Mouse (Mus musculus) forebrain, embryonic 12.5 days (tissue): ENCODE measurements around the gene Rsbn1l. TPM values are rescaled to one million over a fixed set of nuclear protein-coding genes. Genes with fewer than 3 reads are reported as not detected.

Source experiments
- ATAC-seq: fragments of 200-750 bp; cut with Nextera tagmentation; 2 replicates; pipeline ENCODE4 v1.8.0; 2017; ENCODE audit warnings: moderate TSS enrichment; ENCODE audit not compliant: low FRiP score
- H3K27ac ChIP-seq: fragments of 300-500 bp; sonication (generic); 2 replicates; pipeline ENCODE4 v1.5.1; 2016; ENCODE audit warnings: mild to moderate bottlenecking
- H3K27me3 ChIP-seq: fragments of 300-500 bp; sonication (generic); 2 replicates; pipeline ENCODE4 v1.6.1; 2016; ENCODE audit warnings: mild to moderate bottlenecking
- H3K36me3 ChIP-seq: fragments of 300-500 bp; sonication (generic); replicated peaks from 2 replicates; pipeline ENCODE4 v1.6.1; 2016; ENCODE audit warnings: mild to moderate bottlenecking
- H3K4me1 ChIP-seq: fragments of 300-500 bp; sonication (generic); 2 replicates; pipeline ENCODE4 v1.6.1; 2016
- H3K4me2 ChIP-seq: fragments of 300-500 bp; sonication (generic); 2 replicates; pipeline ENCODE4 v1.6.1; 2016; ENCODE audit warnings: mild to moderate bottlenecking, moderate library complexity
- H3K4me3 ChIP-seq: fragments of 300-500 bp; sonication (generic); replicated peaks from 2 replicates; pipeline ENCODE4 v1.5.1; 2016; ENCODE audit warnings: mild to moderate bottlenecking
- H3K9ac ChIP-seq: fragments of 300-500 bp; sonication (generic); 2 replicates; pipeline ENCODE4 v1.6.1; 2016; ENCODE audit warnings: mild to moderate bottlenecking
- H3K9me3 ChIP-seq: fragments of 300-500 bp; sonication (generic); 2 replicates; pipeline ENCODE4 v1.6.1; 2016
- WGBS: fragments of 180-500 bp; shearing (Covaris S2); methylation state at CpG from one replicate; pipeline ENCODE4 v1.1.7; 2016; 5-methylcytosine and 5-hydroxymethylcytosine counted together
- polyA plus RNA-seq: library from polyadenylated mRNA; unstranded; fragments of >200 nt; fragmentation: Nextera tagmentation; extraction: Ambion mirVana; gene quantifications from 2 replicates; pipeline ENCODE4 v1.2.1, GENCODE M21; 2016

The Rsbn1l gene
- polyA plus RNA-seq = 6.5 and 7.3 TPM in 2 replicates

DNA sequence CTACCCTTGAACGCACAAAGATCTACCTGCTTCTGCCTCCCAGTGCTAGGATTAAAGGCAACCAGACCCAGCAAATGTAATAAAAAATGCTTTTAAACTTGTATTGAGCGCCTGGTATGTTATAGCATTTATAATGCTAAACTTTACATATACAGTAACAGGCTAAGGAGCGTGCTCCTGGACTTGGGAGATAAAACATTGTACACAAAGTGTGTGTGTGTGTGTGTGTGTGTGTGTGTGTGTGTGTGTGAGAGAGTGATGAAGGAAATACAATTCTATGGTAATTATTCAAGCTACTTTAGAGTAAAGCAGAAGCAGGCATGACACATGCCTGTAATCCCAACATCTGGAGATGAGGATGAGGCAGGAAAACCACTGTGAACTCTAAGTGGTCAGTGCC lies at the start of gene Rsbn1l:
Gene Rsbn1l, minus strand, starts transcription at position 101 of the 400 bp plus-strand sequence.
- no peak for ATAC-seq
- Histone ChIP-seq H3K9me3 (0 out of 2 replicates have a peak, but pooled peaks cover 3% of the 10 kb centered on the region), H3K27me3 (no peaks in the 10 kb centered on the region), H3K27ac (no peak within 1 kb of the TSS), H3K4me3 (no peak within 1 kb of the TSS), H3K9ac (no peak within 1 kb of the TSS), H3K4me1 (0 out of 2 replicates have a peak, but pooled peaks cover 5% of the 10 kb centered on the region), H3K4me2 (no peak within 1 kb of the TSS), H3K36me3 (peaks cover 4% of the 10 kb centered on the region)
- 96% methylated on average over 3 of the region's 3 CpGs for WGBS

DNA sequence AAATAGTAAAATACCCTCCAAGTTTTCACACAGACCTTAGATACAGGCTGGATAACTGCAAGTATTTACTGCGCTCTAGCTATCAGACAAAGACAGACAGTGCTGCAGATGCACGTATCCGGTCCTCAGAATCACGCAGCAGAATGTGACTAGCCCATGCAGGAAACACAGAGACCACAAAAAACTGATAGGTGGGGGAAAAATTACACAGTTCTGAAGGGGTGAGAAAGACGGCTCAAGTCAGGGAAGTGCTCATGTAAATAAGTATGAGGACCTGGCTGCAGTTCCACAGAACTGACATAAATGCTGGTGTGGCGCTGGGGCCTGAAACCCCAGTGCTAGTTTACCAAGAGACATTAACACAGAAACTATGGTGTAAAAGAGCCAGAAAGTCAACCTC lies 46.5 kb upstream of the Rsbn1l start:
- 0 out of 2 replicates have a peak, but pooled peaks cover 7% of the 10 kb centered on the region for H3K9me3 ChIP-seq
- 94% methylated on average over 6 of the region's 6 CpGs for WGBS
- H3K36me3 ChIP-seq = peaks cover 66% of the 10 kb centered on the region
- ATAC-seq = no peak
- no peaks in the 10 kb centered on the region for H3K4me1 ChIP-seq
- H3K27me3 ChIP-seq = no peaks in the 10 kb centered on the region
- H3K27ac ChIP-seq = no peak overlapping the region
- H3K4me3 ChIP-seq = no peak overlapping the region
- H3K9ac ChIP-seq = no peak overlapping the region
- no peak overlapping the region for H3K4me2 ChIP-seq

DNA sequence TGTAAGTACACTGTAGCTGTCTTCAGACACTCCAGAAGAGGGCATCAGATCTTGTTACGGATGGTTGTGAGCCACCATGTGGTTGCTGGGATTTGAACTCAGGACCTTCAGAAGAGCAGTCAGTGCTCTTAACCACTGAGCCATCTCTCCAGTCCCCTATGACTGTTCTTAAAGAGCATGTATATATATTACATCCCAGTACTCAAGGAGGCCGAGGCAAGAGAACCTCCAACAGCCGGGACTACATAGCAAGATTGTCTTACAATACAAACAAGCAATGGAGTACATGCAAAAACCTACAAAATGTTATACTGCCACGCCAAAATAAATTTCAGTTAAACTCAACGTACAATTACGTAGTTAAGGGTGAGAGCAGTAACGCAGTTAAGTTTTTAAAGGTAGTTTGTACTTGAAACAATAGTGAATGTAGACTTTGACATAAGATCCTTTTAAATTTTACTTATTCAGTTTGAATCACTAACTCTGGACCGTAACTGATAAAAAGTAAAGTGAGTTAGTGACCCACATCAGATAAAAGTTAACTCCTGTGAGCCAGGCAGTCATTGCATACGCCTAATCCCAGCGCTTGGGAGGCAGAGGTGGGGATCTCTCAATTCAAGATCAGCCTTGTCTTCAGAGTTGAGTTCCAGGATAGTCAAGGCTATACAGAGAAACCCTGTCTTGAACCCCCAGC lies 45.6 kb upstream of the Rsbn1l start:
- ATAC-seq = no peak
- Histone ChIP-seq H3K4me1 (no peaks in the 10 kb centered on the region), H3K36me3 (peaks cover 75% of the 10 kb centered on the region), H3K27me3 (no peaks in the 10 kb centered on the region), H3K27ac (no peak overlapping the region), H3K9me3 (0 out of 2 replicates have a peak, but pooled peaks cover 7% of the 10 kb centered on the region), H3K9ac (no peak overlapping the region), H3K4me2 (no peak overlapping the region), H3K4me3 (no peak overlapping the region)
- 97% methylated on average over 10 of the region's 10 CpGs for WGBS

DNA sequence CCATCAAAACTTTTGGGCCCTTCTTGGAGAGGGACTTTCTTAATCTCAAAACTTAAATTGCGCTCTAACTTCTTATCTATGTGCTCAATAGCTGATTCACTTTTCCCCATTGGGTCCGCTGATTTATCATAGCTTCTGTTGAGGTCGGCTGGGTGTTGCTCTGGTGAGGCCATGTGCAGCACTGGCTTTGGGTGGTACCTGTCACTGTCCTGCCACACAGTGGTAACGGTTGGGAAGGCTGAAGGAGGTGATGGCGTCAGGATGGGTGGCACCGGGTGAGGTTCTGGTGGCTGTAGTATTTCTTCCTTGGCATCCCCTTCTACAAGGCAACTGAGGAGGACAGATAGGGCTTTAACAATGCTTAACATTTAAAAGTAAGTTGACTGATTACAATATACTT lies 42.2 kb upstream of the Rsbn1l start:
- peaks cover 91% of the 10 kb centered on the region for H3K36me3 ChIP-seq
- WGBS = 96% methylated on average over 6 of the region's 6 CpGs
- no peaks in the 10 kb centered on the region for H3K4me1 ChIP-seq
- ATAC-seq = no peak
- H3K4me3 ChIP-seq = no peak overlapping the region
- H3K27me3 ChIP-seq = no peaks in the 10 kb centered on the region
- H3K4me2 ChIP-seq = no peak overlapping the region
- 0 out of 2 replicates have a peak, but pooled peaks cover 7% of the 10 kb centered on the region for H3K9me3 ChIP-seq
- no peak overlapping the region for H3K27ac ChIP-seq
- H3K9ac ChIP-seq = no peak overlapping the region

- WGBS = 90% methylated on average over 6 of the region's 6 CpGs
- no peaks in the 10 kb centered on the region for H3K27me3 ChIP-seq
- H3K4me1 ChIP-seq = no peaks in the 10 kb centered on the region
- H3K36me3 ChIP-seq = peaks cover 85% of the 10 kb centered on the region
- ATAC-seq = no peak
- H3K27ac ChIP-seq = no peak overlapping the region
- H3K9ac ChIP-seq = no peak overlapping the region
- no peak overlapping the region for H3K4me2 ChIP-seq
- no peak overlapping the region for H3K4me3 ChIP-seq
- 0 out of 2 replicates have a peak, but pooled peaks cover 7% of the 10 kb centered on the region for H3K9me3 ChIP-seq
Observed at GRCm38 (mm10) chr5:20997555-20997954, 41.4 kb upstream of the Rsbn1l start.

- ATAC-seq = no peak
- 95% methylated on average over 8 of the region's 8 CpGs for WGBS
Observed at GRCm38 (mm10) chr5:20990062-20990809, 34.0 kb upstream of the Rsbn1l start.

DNA sequence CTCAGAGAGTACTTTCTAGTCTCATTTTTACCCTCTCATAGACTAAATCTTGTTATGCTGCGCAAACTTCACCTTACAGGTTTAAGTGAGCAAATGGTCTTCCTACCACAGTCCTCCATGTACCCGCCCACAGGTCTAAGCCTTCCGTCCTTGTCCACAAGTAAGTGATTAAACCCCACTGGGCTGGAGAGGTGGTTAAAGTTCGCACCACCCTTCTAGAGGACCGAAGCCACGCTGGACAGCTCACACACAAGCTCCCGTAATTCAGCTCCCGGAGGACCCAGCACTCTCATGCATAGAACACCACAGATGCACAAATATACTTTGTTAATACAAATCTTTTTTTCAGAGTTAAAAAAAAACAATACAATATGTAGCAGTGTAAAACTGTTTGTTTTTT lies 30.1 kb upstream of the Rsbn1l start:
- Histone ChIP-seq H3K4me3 (no peak overlapping the region), H3K36me3 (peaks cover 43% of the 10 kb centered on the region)

More at GRCm38 (mm10) chr5:20990062-20990809, 34.0 kb upstream of the Rsbn1l start:
- H3K9ac ChIP-seq = no peak overlapping the region
- H3K27me3 ChIP-seq = no peaks in the 10 kb centered on the region
- H3K36me3 ChIP-seq = peaks cover 68% of the 10 kb centered on the region
- no peak overlapping the region for H3K4me2 ChIP-seq
- H3K4me1 ChIP-seq = no peaks in the 10 kb centered on the region
- no peak overlapping the region for H3K4me3 ChIP-seq
- H3K27ac ChIP-seq = no peak overlapping the region
- no peaks in the 10 kb centered on the region for H3K9me3 ChIP-seq

GRCm38 (mm10) chr5:20983505-20983904 lies 27.3 kb upstream of the Rsbn1l start:
- ATAC-seq = no peak
- H3K9me3 ChIP-seq = 0 out of 2 replicates have a peak, but pooled peaks cover 4% of the 10 kb centered on the region
- H3K4me3 ChIP-seq = no peak overlapping the region
- no peak overlapping the region for H3K9ac ChIP-seq
- no peak overlapping the region for H3K4me2 ChIP-seq
- H3K36me3 ChIP-seq = peaks cover 21% of the 10 kb centered on the region
- H3K4me1 ChIP-seq = no peaks in the 10 kb centered on the region
- H3K27ac ChIP-seq = no peak overlapping the region
- H3K27me3 ChIP-seq = no peaks in the 10 kb centered on the region

More for the DNA sequence above, 30.1 kb upstream of the Rsbn1l start:
- H3K9me3 ChIP-seq = no peaks in the 10 kb centered on the region
- no peaks in the 10 kb centered on the region for H3K27me3 ChIP-seq
- H3K4me1 ChIP-seq = no peaks in the 10 kb centered on the region
- no peak overlapping the region for H3K27ac ChIP-seq
- WGBS = 95% methylated on average over 8 of the region's 8 CpGs
- no peak overlapping the region for H3K4me2 ChIP-seq
- ATAC-seq = no peak
- no peak overlapping the region for H3K9ac ChIP-seq

- H3K4me2 ChIP-seq = no peak overlapping the region
- H3K9me3 ChIP-seq = 0 out of 2 replicates have a peak, but pooled peaks cover under 1% of the 10 kb centered on the region
- 78% methylated on average over 4 of the region's 4 CpGs for WGBS
- no peak overlapping the region for H3K4me3 ChIP-seq
- ATAC-seq = no peak
- no peak overlapping the region for H3K27ac ChIP-seq
- no peaks in the 10 kb centered on the region for H3K36me3 ChIP-seq
- H3K4me1 ChIP-seq = 0 out of 2 replicates have a peak, but pooled peaks cover 3% of the 10 kb centered on the region
- H3K9ac ChIP-seq = no peak overlapping the region
- H3K27me3 ChIP-seq = no peaks in the 10 kb centered on the region
Observed at GRCm38 (mm10) chr5:20974690-20975089, 18.5 kb upstream of the Rsbn1l start.

GRCm38 (mm10) chr5:20973999-20974398 lies 17.8 kb upstream of the Rsbn1l start:
- no peaks in the 10 kb centered on the region for H3K27me3 ChIP-seq
- no peaks in the 10 kb centered on the region for H3K9me3 ChIP-seq
- no peaks in the 10 kb centered on the region for H3K36me3 ChIP-seq
- no peak for ATAC-seq
- no peak overlapping the region for H3K9ac ChIP-seq
- H3K4me2 ChIP-seq = no peak overlapping the region
- H3K4me1 ChIP-seq = 0 out of 2 replicates have a peak, but pooled peaks cover 3% of the 10 kb centered on the region
- WGBS = 17% methylated on average over 7 of the region's 7 CpGs
- H3K4me3 ChIP-seq = no peak overlapping the region
- H3K27ac ChIP-seq = no peak overlapping the region

- no peaks in the 10 kb centered on the region for H3K36me3 ChIP-seq
- H3K9me3 ChIP-seq = no peaks in the 10 kb centered on the region
- H3K27me3 ChIP-seq = no peaks in the 10 kb centered on the region
- no peak overlapping the region for H3K4me2 ChIP-seq
- H3K4me3 ChIP-seq = no peak overlapping the region
- 72% methylated on average over 5 of the region's 5 CpGs for WGBS
- 0 out of 2 replicates have a peak, but pooled peaks cover 3% of the 10 kb centered on the region for H3K4me1 ChIP-seq
- no peak overlapping the region for H3K27ac ChIP-seq
- no peak overlapping the region for H3K9ac ChIP-seq
- no peak for ATAC-seq
Observed at GRCm38 (mm10) chr5:20973069-20973468, 16.9 kb upstream of the Rsbn1l start.

DNA sequence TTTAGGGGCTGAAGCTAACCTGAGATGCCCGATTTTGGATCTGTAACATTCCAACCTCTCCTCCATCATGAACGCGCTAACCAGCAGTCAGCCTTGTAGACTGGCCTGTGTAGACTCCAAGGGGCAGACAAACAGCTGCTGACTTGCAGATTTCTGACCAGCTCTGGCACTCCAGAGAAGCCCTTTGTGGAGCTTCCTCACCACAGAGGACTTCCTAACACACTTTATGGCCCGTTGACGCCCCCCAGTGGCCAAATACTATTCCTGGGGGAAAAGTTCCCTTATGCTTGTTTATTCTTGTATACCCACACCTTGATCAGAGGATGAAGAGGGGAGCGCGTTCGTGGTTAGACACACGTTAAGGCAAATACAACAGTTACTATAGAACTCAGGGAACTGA lies 12.8 kb upstream of the Rsbn1l start:
- Histone ChIP-seq H3K9ac (no peak overlapping the region), H3K4me2 (no peak overlapping the region), H3K9me3 (no peaks in the 10 kb centered on the region), H3K36me3 (no peaks in the 10 kb centered on the region), H3K4me3 (no peak overlapping the region), H3K27ac (no peak overlapping the region), H3K4me1 (0 out of 2 replicates have a peak, but pooled peaks cover 3% of the 10 kb centered on the region), H3K27me3 (no peaks in the 10 kb centered on the region)
- 70% methylated on average over 9 of the region's 9 CpGs for WGBS
- no peak for ATAC-seq
